Mouse (Mus musculus) megakaryocyte, embryonic 14.5 days (primary cell): ENCODE results near the gene Sprr4.
"Not testable (repeated sequence)": the region's sequence is repeated elsewhere in the genome, so short reads cannot be mapped to it uniquely, and the experiment has no call there.

Experiments
- FLI1 ChIP-seq: IDR thresholded peaks from 2 replicates; pipeline ENCODE4 v1.6.1; 2012; ENCODE audit warnings: low read length, inconsistent platforms, mixed read lengths
- GATA1 ChIP-seq: IDR thresholded peaks from 3 replicates; pipeline ENCODE4 v1.6.1; 2012; ENCODE audit warnings: mixed read lengths, low read length, inconsistent platforms, borderline replicate concordance

DNA sequence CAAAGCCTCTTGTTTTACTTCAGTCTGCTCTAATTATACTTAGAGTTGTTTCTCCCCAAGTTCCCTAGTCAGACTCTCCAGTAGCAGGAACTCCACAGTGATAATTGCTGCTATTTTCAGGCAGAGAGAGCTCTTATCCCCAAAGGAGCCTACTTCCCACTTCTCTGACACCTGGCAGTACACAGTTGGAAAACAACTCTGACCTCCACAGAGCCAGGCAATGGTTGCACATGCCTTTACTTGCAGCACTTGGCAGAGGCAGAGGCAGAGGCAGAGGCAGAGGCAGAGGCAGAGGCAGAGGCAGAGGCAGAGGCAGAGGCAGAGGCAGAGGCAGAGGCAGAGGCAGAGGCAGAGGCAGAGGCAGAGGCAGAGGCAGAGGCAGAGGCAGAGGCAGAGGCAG lies 10.0 kb downstream of the Sprr4 start:
- not testable (repeated sequence) for TF ChIP-seq GATA1, FLI1
